Mouse (Mus musculus): ENCODE data around the gene St7l. TPM values are rescaled to one million over a fixed set of nuclear protein-coding genes. Genes with fewer than 3 reads are reported as not detected.
A peak's percentile ranks its signal among the peaks of the same experiment; 100 is the strongest.

The St7l gene
- total RNA-seq, 2 experiments from 2014 or later: 13.8 to 20.8 TPM

DNA sequence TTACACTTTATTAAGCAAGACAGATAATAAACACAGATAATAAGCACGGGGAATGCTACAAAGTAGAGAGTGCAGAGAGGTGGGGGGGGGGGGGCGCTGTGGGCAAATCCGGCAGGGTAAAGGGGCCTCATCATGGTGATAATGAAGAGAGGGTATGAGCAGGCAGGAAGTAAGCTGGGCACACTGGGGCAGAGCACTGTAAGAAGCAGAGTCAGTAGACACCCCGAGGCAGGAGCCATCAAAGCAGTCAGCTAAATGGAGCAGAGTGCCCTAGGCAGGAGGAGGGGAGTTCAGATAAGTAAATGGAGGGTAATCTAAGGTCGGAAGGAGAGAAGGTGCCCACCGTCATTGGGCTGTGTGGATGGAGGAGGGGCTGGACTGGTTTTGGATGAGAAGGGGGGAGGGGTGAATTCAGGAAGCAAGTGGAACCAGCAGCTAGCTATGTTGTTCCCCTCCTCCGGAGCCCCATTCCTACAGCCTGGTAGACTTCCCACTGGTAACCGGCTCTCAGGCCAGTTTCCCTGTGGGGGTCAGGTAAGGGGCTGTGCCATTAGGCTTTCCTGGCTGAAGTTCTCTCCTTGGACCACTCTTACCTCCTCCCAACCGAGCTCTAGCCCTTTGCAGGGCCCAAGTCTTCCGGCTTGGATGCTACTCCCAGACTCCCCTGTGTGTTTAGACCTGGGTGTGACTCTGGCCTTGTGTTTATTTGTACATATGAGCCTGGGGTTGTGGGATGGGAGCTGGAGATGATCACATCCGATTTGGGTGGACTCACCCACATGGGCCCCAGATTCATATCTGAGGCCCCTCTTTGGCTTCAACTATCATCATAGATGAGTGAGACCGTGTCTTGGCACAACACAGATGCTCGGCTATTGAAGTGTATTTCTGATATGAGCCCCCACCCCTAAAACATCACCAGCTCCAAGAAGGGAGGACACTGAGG, 99.8 kb downstream of the St7l start:
- DNase-seq: no peak

DNA sequence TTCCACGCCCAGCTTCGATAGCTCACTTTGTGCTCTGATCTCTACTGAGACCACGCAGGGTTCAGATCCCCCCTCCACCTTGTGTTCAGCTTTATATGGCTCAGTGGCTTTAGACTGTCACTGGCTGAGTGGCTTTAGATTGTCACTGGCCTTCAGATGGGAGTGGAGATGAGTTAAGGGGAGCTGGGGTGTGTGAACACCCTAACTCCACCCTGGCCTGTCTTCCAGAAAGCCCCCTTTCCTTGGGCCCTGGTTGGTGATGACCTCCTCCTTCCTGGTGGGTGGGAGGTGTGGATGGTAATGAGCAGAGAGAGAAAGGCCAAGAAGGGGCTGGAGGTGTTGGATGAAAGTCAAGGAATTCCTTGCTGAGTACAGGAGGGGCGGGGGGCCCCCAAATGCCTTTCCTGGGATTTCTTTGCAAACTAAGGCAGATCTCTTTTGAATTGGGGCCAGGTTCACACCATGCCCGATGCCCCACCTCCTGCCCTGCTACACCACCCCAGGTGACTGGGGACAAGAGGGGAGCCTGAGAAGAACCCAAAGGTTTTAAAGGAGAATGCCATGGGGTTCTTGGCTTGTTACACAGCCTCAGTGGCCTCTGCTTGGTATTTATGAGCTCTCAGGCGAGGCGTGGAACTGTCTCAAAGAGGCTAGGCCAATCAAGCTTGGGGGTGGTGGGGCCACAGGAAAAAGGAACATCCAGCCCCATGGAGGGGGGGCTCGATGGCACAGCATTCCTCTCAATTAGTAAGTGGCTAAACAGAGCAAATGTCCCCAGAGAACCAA, 101.5 kb downstream of the St7l start:
- DNase-seq: no peak

DNA sequence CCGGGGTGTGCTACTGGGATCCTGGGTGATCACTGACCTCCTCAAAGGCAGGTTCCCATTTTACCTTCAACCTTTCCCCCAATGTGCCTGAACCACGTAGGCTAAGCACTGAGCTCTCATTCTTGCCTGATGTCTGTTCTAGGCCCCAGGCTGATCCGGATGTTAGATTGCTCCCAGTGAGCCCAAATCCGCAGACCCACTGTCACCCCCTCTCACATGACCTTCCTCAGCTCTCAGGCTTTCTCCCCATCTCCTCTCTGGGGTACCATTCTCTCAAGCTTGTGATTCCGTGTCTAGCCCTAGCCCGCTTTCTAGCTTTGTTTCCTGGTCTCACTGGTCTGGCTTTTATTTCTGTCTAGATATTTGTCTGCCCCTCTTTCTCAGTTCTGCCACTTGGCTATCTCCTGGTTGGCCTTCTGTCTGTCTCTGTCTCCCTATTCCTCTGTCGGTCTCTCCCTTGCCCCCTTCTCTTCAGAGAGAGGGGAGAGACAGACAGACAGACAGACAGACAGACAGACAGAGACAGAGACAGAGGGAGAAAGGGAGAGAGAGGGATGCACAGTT, 102.3 kb downstream of the St7l start:
- DNase-seq: no peak

DNA sequence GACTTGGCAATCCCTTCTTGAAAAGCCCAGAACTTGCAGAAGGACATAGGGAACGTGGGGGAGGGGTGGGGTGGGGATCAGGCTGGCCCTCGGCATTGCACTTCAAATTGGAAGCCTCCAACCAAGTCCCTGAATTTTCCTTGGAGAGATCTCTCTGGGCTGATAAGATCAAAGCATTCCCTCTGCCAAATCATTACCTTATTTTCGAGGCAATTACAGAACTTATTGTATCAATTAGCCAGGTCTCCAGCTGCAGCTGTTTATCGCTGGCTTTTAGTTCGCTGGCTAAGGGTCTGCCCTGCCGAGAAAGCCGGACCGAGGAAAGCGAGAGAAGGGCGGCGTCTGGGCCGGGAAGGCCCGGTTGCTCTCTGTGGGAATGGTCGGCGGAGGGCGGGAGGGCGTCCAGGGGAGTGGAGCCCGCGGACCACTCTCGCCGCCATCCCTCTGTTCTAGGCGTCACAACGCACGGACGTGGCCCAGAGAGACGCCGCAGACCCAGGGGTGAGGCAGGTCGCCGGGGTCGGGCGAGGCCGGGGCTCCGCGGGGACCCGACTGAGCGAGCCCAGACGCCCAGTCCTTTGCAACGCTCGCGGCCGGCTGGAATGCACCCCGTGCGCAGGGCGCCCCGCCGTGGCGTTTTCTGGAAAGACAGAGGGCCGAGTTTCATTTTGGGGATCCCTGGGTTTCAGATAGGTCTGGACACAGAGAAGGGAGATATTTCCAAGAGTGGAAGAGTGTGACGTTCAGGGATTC, 103.9 kb downstream of the St7l start:
- peak; percentile 96 for DNase-seq

Other genes with a start within 250 kb of the St7l start
- 10 to 100 TPM; 24.9 to 30.6 TPM for gene Slc16a1, start 225.3 kb upstream of the St7l start, total RNA-seq (2021)
- gene Ppm1j, start 82.9 kb upstream of the St7l start, total RNA-seq (2021): 10 to 100 TPM; 31.9 to 32.4 TPM
- 1 to 10 TPM; 3.8 TPM for gene Fam19a3, start 82.2 kb upstream of the St7l start, total RNA-seq (2021)
- gene Rhoc, start 75.6 kb upstream of the St7l start, total RNA-seq (2021): 100 to 1,000 TPM in 1 of 2 experiments, 10 to 100 TPM in 1; 96.3 to 130 TPM
- gene Mov10, start 45.4 kb upstream of the St7l start, total RNA-seq (2021): 1 to 10 TPM; 5.5 to 8.7 TPM
- gene Capza1, start 500 bp downstream of the St7l start, total RNA-seq (2021): 10 to 100 TPM; 38.1 to 42.5 TPM
- 1 to 10 TPM; 1.6 to 1.7 TPM for gene Wnt2b, start 97.9 kb downstream of the St7l start, total RNA-seq (2021)
- gene Cttnbp2nl, start 189.1 kb downstream of the St7l start, total RNA-seq (2021): 10 to 100 TPM; 13.5 to 13.9 TPM
- not detected for gene 4930564D02Rik, start 202.8 kb downstream of the St7l start, total RNA-seq (2021)